Mouse (Mus musculus): ENCODE measurements around the gene Rusc2.

The Rusc2 gene

GRCm38 (mm10) chr4:43442044-43442443, 60.3 kb downstream of the Rusc2 start:
- DNase-seq (ENCODE audit: low spot score), result peak; percentile 98

- peak; percentile 72 for DNase-seq (ENCODE audit: low spot score)
Observed at GRCm38 (mm10) chr4:43442456-43443361, 60.9 kb downstream of the Rusc2 start.

GRCm38 (mm10) chr4:43443511-43443910, 61.7 kb downstream of the Rusc2 start:
- no peak for DNase-seq (ENCODE audit: low spot score)

- no peak for DNase-seq (ENCODE audit: low spot score)
Observed at GRCm38 (mm10) chr4:43447251-43447650, 65.5 kb downstream of the Rusc2 start.

- no peak for DNase-seq (ENCODE audit: low spot score)
Observed at GRCm38 (mm10) chr4:43448554-43448953, 66.8 kb downstream of the Rusc2 start.

- DNase-seq (ENCODE audit: low spot score), result no peak
Observed at GRCm38 (mm10) chr4:43452315-43452714, 70.5 kb downstream of the Rusc2 start.

GRCm38 (mm10) chr4:43453413-43453812, 71.6 kb downstream of the Rusc2 start:
- DNase-seq (ENCODE audit: low spot score), result no peak

GRCm38 (mm10) chr4:43454041-43454836, 72.5 kb downstream of the Rusc2 start, which contains the start of gene Cd72:
TSS of gene Cd72 (minus strand) at chr4:43454628.
- DNase-seq (ENCODE audit: low spot score), result no peak

- DNase-seq (ENCODE audit: low spot score), result no peak
Observed at GRCm38 (mm10) chr4:43456470-43456869, 74.7 kb downstream of the Rusc2 start.

GRCm38 (mm10) chr4:43457124-43457523, 75.3 kb downstream of the Rusc2 start:
- DNase-seq (ENCODE audit: low spot score), result no peak

- DNase-seq (ENCODE audit: low spot score), result no peak
Observed at GRCm38 (mm10) chr4:43463102-43463501, 81.3 kb downstream of the Rusc2 start.

- no peak for DNase-seq (ENCODE audit: low spot score)
Observed at GRCm38 (mm10) chr4:43465935-43466334, 84.2 kb downstream of the Rusc2 start.

- DNase-seq (ENCODE audit: low spot score), result no peak
Observed at GRCm38 (mm10) chr4:43466872-43467271, 85.1 kb downstream of the Rusc2 start.

- no peak for DNase-seq (ENCODE audit: low spot score)
Observed at GRCm38 (mm10) chr4:43470301-43470700, 88.5 kb downstream of the Rusc2 start.

GRCm38 (mm10) chr4:43473636-43474035, 91.9 kb downstream of the Rusc2 start:
- no peak for DNase-seq (ENCODE audit: low spot score)

GRCm38 (mm10) chr4:43476604-43477003, 94.8 kb downstream of the Rusc2 start:
- DNase-seq (ENCODE audit: low spot score), result no peak

Measured in urinary bladder, postnatal 25 days (tissue).